Mouse (Mus musculus) liver, embryonic 11.5 days (tissue): ENCODE results near the gene Prm3. TPM values are rescaled to one million over a fixed set of nuclear protein-coding genes. Genes with fewer than 3 reads are reported as not detected.

Source experiments
- ATAC-seq: fragments of 200-750 bp; cut with Nextera tagmentation; replicated peaks from 2 replicates; pipeline ENCODE4 v1.8.0; 2017; ENCODE audit warnings: moderate number of reproducible peaks, mild to moderate bottlenecking, moderate TSS enrichment, moderate library complexity; ENCODE audit not compliant: low FRiP score
- DNase-seq: peaks from one replicate; pipeline ENCODE4 v3.0.0-alpha.2; 2017; ENCODE audit warnings: low spot score
- H3K27ac ChIP-seq: fragments of 300-500 bp; sonication (generic); 2 replicates; pipeline ENCODE4 v1.5.1; 2014; ENCODE audit warnings: mild to moderate bottlenecking, low read depth, low read length, control low read depth
- H3K27me3 ChIP-seq: fragments of 300-500 bp; sonication (generic); replicated peaks from 2 replicates; pipeline ENCODE4 v1.6.1; 2014; ENCODE audit warnings: low read length, mixed read lengths; ENCODE audit not compliant: control insufficient read depth, insufficient read depth
- H3K36me3 ChIP-seq: fragments of 300-500 bp; sonication (generic); 2 replicates; pipeline ENCODE4 v1.6.1; 2014; ENCODE audit warnings: mild to moderate bottlenecking, low read length, moderate library complexity, mixed read lengths; ENCODE audit not compliant: control insufficient read depth, insufficient read depth
- H3K4me1 ChIP-seq: fragments of 300-500 bp; sonication (generic); replicated peaks from 2 replicates; pipeline ENCODE4 v1.6.1; 2014; ENCODE audit warnings: low read length, mixed read lengths; ENCODE audit not compliant: control insufficient read depth, insufficient read depth
- H3K4me2 ChIP-seq: fragments of 300-500 bp; sonication (generic); 2 replicates; pipeline ENCODE4 v1.6.1; 2014; ENCODE audit warnings: mild to moderate bottlenecking, control low read depth, moderate library complexity
- H3K4me3 ChIP-seq: fragments of 300-500 bp; sonication (generic); 2 replicates; pipeline ENCODE4 v1.5.1; 2014; ENCODE audit warnings: low read depth, low read length, control low read depth
- H3K9ac ChIP-seq: fragments of 300-500 bp; sonication (generic); 2 replicates; pipeline ENCODE4 v1.6.1; 2014; ENCODE audit warnings: low read depth, low read length, control low read depth
- H3K9me3 ChIP-seq: fragments of 300-500 bp; sonication (generic); 2 replicates; pipeline ENCODE4 v1.6.1; 2016; ENCODE audit warnings: low read length, inconsistent platforms, mixed read lengths; ENCODE audit not compliant: control insufficient read depth
- WGBS: fragments of 180-500 bp; shearing (Covaris S2); extraction: QIAGEN DNeasy Blood & Tissue Kit; methylation state at CpG from one replicate; pipeline ENCODE4 v1.1.7; 2014; 5-methylcytosine and 5-hydroxymethylcytosine counted together
- polyA plus RNA-seq: library from polyadenylated mRNA; unstranded; fragments of >200 nt; fragmentation: Nextera tagmentation; extraction: Ambion mirVana; gene quantifications from 2 replicates; pipeline ENCODE4 v1.2.1, GENCODE M21; 2014

The Prm3 gene
- polyA plus RNA-seq, 1 experiment from 2014 or later = not detected

DNA sequence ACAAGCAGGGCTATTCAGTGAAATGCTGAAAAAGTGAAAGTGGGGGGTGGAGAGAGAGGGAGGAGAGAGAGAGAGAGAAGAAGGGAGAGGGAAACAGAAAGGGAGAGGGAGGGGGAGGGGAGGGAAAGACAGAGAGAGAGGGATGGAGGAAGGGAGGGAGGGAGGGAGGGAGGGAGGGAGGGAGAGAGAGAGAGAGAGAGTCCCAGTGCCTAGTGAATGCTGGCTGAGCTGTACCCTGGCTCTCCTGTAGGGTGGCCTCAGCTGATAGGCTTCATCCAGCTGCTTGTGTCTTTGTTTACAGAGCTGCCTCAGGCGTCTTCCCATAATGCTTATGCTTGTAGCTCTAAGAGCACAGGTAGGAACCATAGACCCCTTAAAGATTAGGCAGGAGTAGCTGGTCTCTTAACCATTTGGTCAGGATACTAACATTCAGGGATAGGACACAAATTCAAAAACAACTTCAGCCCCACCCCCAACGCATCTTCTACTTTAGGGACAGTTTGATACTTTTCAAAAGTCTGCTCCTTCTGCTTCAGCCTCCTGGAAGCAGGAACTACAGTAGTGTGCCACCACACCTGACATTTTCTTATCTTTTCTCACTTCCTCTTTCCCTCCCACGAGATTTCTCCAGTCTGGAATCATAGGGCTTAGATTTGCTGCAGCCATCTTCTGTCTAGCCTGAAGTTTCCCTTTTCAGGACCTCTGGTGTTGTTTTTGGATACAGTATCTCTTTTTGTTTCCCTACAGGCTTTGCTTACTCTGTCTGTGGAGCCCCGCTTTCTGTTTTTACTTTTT is 20.0 kb downstream of the Prm3 start:
- ATAC-seq = peak; percentile 47; the same call in 1 of the 2 replicates
- 42% methylated on average over 4 of the region's 4 CpGs for WGBS

GRCm38 (mm10) chr16:10769661-10770060 is 21.1 kb downstream of the Prm3 start:
- Histone ChIP-seq H3K9me3 (no peaks in the 10 kb centered on the region), H3K36me3 (no peaks in the 10 kb centered on the region), H3K27ac (no peak overlapping the region), H3K4me1 (peaks cover 26% of the 10 kb centered on the region), H3K4me2 (no peak overlapping the region), H3K27me3 (peaks cover 6% of the 10 kb centered on the region; the same call in 1 of the 2 replicates), H3K4me3 (no peak overlapping the region), H3K9ac (no peak overlapping the region)
- DNase-seq = no peak
- no peak for ATAC-seq
- WGBS = 35% methylated on average over 2 of the region's 2 CpGs

More for the DNA sequence above, 20.0 kb downstream of the Prm3 start:
- Histone ChIP-seq H3K9ac (no peak overlapping the region), H3K4me3 (no peak overlapping the region), H3K27me3 (peaks cover 3% of the 10 kb centered on the region; the same call in 1 of the 2 replicates), H3K4me1 (peaks cover 29% of the 10 kb centered on the region), H3K9me3 (no peaks in the 10 kb centered on the region), H3K4me2 (no peak overlapping the region), H3K36me3 (no peaks in the 10 kb centered on the region), H3K27ac (no peak overlapping the region)
- DNase-seq = no peak

- Histone ChIP-seq H3K9me3 (no peaks in the 10 kb centered on the region), H3K4me3 (no peak overlapping the region), H3K27me3 (peaks cover 6% of the 10 kb centered on the region; the same call in 1 of the 2 replicates), H3K36me3 (no peaks in the 10 kb centered on the region), H3K27ac (no peak overlapping the region), H3K9ac (no peak overlapping the region), H3K4me2 (no peak overlapping the region), H3K4me1 (peaks cover 26% of the 10 kb centered on the region)
- 38% methylated on average over 9 of the region's 9 CpGs for WGBS
- no peak for DNase-seq
- no peak for ATAC-seq
These were observed 21.9 kb downstream of the Prm3 start for GRCm38 (mm10) chr16:10768821-10769220.

GRCm38 (mm10) chr16:10767158-10767557 is 23.6 kb downstream of the Prm3 start:
- Histone ChIP-seq H3K9me3 (no peaks in the 10 kb centered on the region), H3K9ac (no peak overlapping the region), H3K36me3 (no peaks in the 10 kb centered on the region), H3K27ac (no peak overlapping the region), H3K4me2 (no peak overlapping the region), H3K27me3 (peaks cover 6% of the 10 kb centered on the region; the same call in 1 of the 2 replicates), H3K4me3 (no peak overlapping the region), H3K4me1 (peaks cover 21% of the 10 kb centered on the region)
- DNase-seq (no peak), ATAC-seq (no peak)
- 43% methylated on average over 4 of the region's 4 CpGs for WGBS

DNA sequence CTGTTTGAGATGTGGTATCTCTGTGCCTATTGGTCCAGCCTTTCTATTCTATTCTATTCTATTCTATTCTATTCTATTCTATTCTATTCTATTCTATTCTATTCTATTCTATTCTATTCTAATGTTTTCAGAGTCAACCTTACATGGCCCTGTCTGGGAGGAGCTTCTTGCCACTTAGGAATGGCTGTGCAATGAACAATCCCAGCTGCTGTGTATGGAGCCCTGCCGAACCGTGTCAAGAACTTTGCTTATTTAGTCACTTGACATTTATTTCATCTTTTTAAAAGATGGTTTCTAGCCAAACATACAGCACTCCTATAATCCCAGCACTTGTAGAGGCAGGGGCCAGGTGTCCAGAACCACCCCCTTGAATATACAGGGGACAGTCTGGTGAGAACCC is 26.4 kb downstream of the Prm3 start:
- no peaks in the 10 kb centered on the region for H3K9me3 ChIP-seq
- DNase-seq (no peak), ATAC-seq (no peak)
- H3K4me2 ChIP-seq = no peak overlapping the region
- 58% methylated on average over 2 of the region's 2 CpGs for WGBS
- H3K4me1 ChIP-seq = peaks cover 4% of the 10 kb centered on the region; the same call in 1 of the 2 replicates
- no peak overlapping the region for H3K9ac ChIP-seq
- no peak overlapping the region for H3K4me3 ChIP-seq
- peaks cover 6% of the 10 kb centered on the region; the same call in 1 of the 2 replicates for H3K27me3 ChIP-seq
- no peak overlapping the region for H3K27ac ChIP-seq
- H3K36me3 ChIP-seq = no peaks in the 10 kb centered on the region

DNA sequence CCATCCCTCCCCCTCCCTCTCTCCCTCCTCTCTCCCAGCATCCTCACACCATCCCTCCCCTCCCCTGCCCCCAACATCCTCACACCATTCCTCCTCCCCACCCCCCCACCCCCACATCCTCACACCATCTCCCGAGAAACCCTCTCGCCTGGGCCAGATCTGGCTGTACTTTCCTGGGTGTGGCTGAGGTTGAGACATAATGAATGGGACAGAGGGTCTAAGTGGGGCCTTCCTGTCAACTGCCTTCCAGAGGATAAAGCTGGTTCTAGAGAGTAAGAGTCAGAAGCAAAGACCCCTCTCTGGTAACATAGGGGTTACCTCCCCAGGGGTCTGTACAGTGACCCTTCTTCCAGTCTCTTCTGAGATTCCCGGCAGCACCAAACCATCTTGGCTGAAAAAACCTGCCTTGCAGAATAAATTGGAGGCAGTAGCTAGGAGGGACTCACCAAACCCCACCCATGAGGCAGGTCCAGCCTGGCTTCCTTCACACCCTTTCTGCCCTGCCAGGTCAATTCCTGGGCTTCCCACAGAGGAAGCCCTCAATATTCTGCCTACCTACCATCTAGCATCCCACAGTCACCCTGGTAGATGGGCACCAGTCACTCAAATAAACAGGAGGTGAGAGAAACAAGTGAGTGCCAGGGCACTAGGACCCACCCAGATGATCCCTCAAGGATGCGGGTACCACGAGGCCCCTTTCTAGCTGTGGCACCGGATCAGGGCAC is 27.0 kb downstream of the Prm3 start:
- Histone ChIP-seq H3K4me2 (no peak overlapping the region), H3K4me1 (peaks cover 2% of the 10 kb centered on the region; the same call in 1 of the 2 replicates), H3K9ac (no peak overlapping the region), H3K27ac (no peak overlapping the region), H3K4me3 (no peak overlapping the region), H3K27me3 (peaks cover 6% of the 10 kb centered on the region; the same call in 1 of the 2 replicates), H3K36me3 (no peaks in the 10 kb centered on the region), H3K9me3 (no peaks in the 10 kb centered on the region)
- DNase-seq = no peak
- ATAC-seq = no peak
- WGBS = 47% methylated on average over 6 of the region's 6 CpGs

DNA sequence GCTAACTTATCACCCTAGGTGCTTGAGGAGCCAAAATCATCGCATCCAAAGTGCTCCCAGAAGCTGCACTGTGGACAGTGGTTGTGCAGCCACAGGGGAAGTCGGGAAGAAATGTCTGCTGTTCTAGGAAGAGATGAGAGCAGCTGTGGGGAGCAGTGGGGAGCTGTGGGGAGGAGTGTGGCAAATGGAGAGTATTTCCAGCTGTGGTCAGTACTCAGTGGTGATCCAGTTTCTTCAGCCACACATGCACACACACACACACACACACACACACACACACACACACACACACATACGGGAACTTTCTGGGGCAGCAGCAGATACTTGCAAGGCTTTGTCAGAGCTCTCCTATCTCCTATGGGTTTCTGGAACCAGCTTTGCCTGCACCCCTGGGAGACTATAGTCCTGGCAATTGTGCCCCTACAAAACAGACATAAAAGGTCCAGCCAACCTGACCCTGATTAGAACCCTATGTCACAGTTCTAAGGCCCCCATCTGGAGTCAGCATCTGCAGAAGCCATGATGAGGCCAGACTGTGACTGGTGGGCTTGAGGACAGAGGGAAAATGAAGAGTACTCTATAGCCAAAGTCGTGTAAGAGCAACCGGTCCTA is 28.0 kb downstream of the Prm3 start:
- DNase-seq (no peak), ATAC-seq (no peak)
- H3K27me3 ChIP-seq = 0 out of 2 replicates have a peak, but pooled peaks cover 3% of the 10 kb centered on the region
- no peak overlapping the region for H3K4me2 ChIP-seq
- H3K9ac ChIP-seq = no peak overlapping the region
- H3K36me3 ChIP-seq = no peaks in the 10 kb centered on the region
- no peak overlapping the region for H3K4me3 ChIP-seq
- no peaks in the 10 kb centered on the region for H3K9me3 ChIP-seq
- no peak overlapping the region for H3K27ac ChIP-seq
- no peaks in the 10 kb centered on the region for H3K4me1 ChIP-seq
- 68% methylated on average over 5 of the region's 5 CpGs for WGBS

DNA sequence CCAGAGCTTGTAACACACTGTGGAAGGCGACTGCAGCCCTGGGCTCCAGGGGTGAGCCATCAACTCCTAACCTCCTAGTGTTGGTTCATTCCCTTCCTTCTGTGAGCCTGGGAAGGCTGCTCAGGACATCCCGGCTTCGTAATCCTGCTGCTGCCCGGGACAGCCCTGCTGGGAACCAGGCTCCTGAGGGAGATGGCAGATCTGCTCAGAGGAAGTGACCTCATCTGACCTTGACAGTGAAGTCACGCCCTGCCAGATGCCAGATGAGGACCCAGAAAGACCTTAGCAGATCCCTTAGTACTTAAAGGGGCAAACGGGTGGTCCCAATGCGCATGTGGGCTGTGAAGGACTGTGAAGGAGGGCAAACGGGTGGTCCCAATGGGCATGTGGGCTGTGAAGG is 29.5 kb downstream of the Prm3 start:
- Histone ChIP-seq H3K27ac (no peak overlapping the region), H3K4me3 (no peak overlapping the region), H3K27me3 (0 out of 2 replicates have a peak, but pooled peaks cover 3% of the 10 kb centered on the region), H3K9ac (no peak overlapping the region), H3K9me3 (no peaks in the 10 kb centered on the region), H3K4me2 (no peak overlapping the region), H3K4me1 (no peaks in the 10 kb centered on the region), H3K36me3 (no peaks in the 10 kb centered on the region)
- DNase-seq (no peak), ATAC-seq (no peak)
- WGBS = 54% methylated on average over 8 of the region's 8 CpGs
